Mouse (Mus musculus) liver, postnatal 0 days (tissue): ENCODE measurements at regions not wholly inside any gene's neighbourhood (a gene's known extent, or its start where the extent isn't known, plus 50 kb on each side); places are given as distances from the start of the nearest gene placed in this dataset.

Experiments used
- ATAC-seq: fragments of 200-750 bp; cut with Nextera tagmentation; 2 replicates; pipeline ENCODE4 v1.8.0; 2017; ENCODE audit warnings: mild to moderate bottlenecking, moderate library complexity
- DNase-seq: peaks from one replicate; pipeline ENCODE4 v3.0.0-alpha.2; 2016
- H3K27ac ChIP-seq: fragments of 300-500 bp; sonication (generic); 2 replicates; pipeline ENCODE4 v1.5.1; 2014; ENCODE audit warnings: antibody characterized with exemption, moderate library complexity, mild to moderate bottlenecking, low read depth
- H3K27me3 ChIP-seq: fragments of 300-500 bp; sonication (generic); 2 replicates; pipeline ENCODE4 v1.6.1; 2014; ENCODE audit warnings: low read length, control low read depth, mixed read lengths; ENCODE audit not compliant: insufficient read depth
- H3K36me3 ChIP-seq: fragments of 300-500 bp; sonication (generic); replicated peaks from 2 replicates; pipeline ENCODE4 v1.6.1; 2014; ENCODE audit warnings: mild to moderate bottlenecking, control low read depth, low read length, moderate library complexity, mixed read lengths; ENCODE audit not compliant: insufficient read depth
- H3K4me1 ChIP-seq: fragments of 300-500 bp; sonication (generic); 2 replicates; pipeline ENCODE4 v1.6.1; 2014; ENCODE audit warnings: antibody characterized with exemption, mild to moderate bottlenecking, control low read depth; ENCODE audit not compliant: insufficient read depth
- H3K4me2 ChIP-seq: fragments of 300-500 bp; sonication (generic); 2 replicates; pipeline ENCODE4 v1.6.1; 2014; ENCODE audit warnings: low read depth, mild to moderate bottlenecking, low read length, moderate library complexity, mixed read lengths
- H3K4me3 ChIP-seq: fragments of 300-500 bp; sonication (generic); 2 replicates; pipeline ENCODE4 v1.5.1; 2014; ENCODE audit warnings: low read depth, low read length
- H3K9ac ChIP-seq: fragments of 300-500 bp; sonication (generic); replicated peaks from 2 replicates; pipeline ENCODE4 v1.6.1; 2014; ENCODE audit warnings: mild to moderate bottlenecking, moderate library complexity
- H3K9me3 ChIP-seq: fragments of 300-500 bp; sonication (generic); 2 replicates; pipeline ENCODE4 v1.6.1; 2016; ENCODE audit warnings: mild to moderate bottlenecking, control low read depth, low read length, mixed read lengths
- CTCF ChIP-seq: sonication (generic); IDR thresholded peaks from 2 replicates; pipeline ENCODE4 v1.5.1; 2016; ENCODE audit warnings: antibody characterized with exemption, low read depth
- EP300 ChIP-seq: IDR thresholded peaks from 2 replicates; pipeline ENCODE4 v1.6.1; 2016; ENCODE audit warnings: antibody characterized with exemption, low read depth, mild to moderate bottlenecking
- WGBS: fragments of 180-500 bp; shearing (Covaris S2); extraction: QIAGEN DNeasy Blood & Tissue Kit; methylation state at CpG from one replicate; pipeline ENCODE4 v1.1.7; 2014; ENCODE audit not compliant: insufficient replicate concordance; 5-methylcytosine and 5-hydroxymethylcytosine counted together

- Histone ChIP-seq H3K9ac (no peak overlapping the region), H3K4me1 (no peaks in the 10 kb centered on the region), H3K4me3 (no peak overlapping the region), H3K4me2 (no peak overlapping the region), H3K27me3 (no peaks in the 10 kb centered on the region), H3K27ac (no peak overlapping the region), H3K9me3 (no peaks in the 10 kb centered on the region), H3K36me3 (no peaks in the 10 kb centered on the region)
- no peak for DNase-seq
- no peak for TF ChIP-seq CTCF
- TF ChIP-seq EP300: no peak
- 83% methylated on average over 2 of the region's 2 CpGs for WGBS
- ATAC-seq: no peak
Observed at GRCm38 (mm10) chr16:79182474-79182873, 91.6 kb upstream of the Tmprss15 start.

GRCm38 (mm10) chr16:79177299-79177999 lies 86.6 kb upstream of the Tmprss15 start:
- H3K36me3 ChIP-seq: no peaks in the 10 kb centered on the region
- H3K9ac ChIP-seq: no peak overlapping the region
- no peak overlapping the region for H3K27ac ChIP-seq
- DNase-seq (no peak), ATAC-seq (no peak)
- 77% methylated on average over 15 of the region's 15 CpGs for WGBS
- H3K27me3 ChIP-seq: no peaks in the 10 kb centered on the region
- H3K4me3 ChIP-seq: no peak overlapping the region
- H3K4me1 ChIP-seq: no peaks in the 10 kb centered on the region
- no peak overlapping the region for H3K4me2 ChIP-seq
- TF ChIP-seq EP300: no peak
- TF ChIP-seq CTCF: no peak
- H3K9me3 ChIP-seq: no peaks in the 10 kb centered on the region

- no peak for TF ChIP-seq EP300
- 66% methylated on average over 6 of the region's 6 CpGs for WGBS
Observed at GRCm38 (mm10) chr16:79176832-79177243, 85.9 kb upstream of the Tmprss15 start.

GRCm38 (mm10) chr16:79168193-79168592 lies 77.3 kb upstream of the Tmprss15 start:
- Histone ChIP-seq H3K4me1 (no peaks in the 10 kb centered on the region), H3K27me3 (no peaks in the 10 kb centered on the region), H3K27ac (no peak overlapping the region), H3K4me3 (no peak overlapping the region), H3K4me2 (no peak overlapping the region), H3K9me3 (no peaks in the 10 kb centered on the region), H3K9ac (no peak overlapping the region), H3K36me3 (no peaks in the 10 kb centered on the region)
- WGBS: 15% methylated on average over 8 of the region's 8 CpGs
- DNase-seq (peak; percentile 56), ATAC-seq (no peak)
- no peak for TF ChIP-seq EP300
- peak; percentile 71 for TF ChIP-seq CTCF

More at GRCm38 (mm10) chr16:79176832-79177243, 85.9 kb upstream of the Tmprss15 start:
- H3K27me3 ChIP-seq: no peaks in the 10 kb centered on the region
- no peaks in the 10 kb centered on the region for H3K4me1 ChIP-seq
- H3K36me3 ChIP-seq: no peaks in the 10 kb centered on the region
- no peak overlapping the region for H3K27ac ChIP-seq
- no peaks in the 10 kb centered on the region for H3K9me3 ChIP-seq
- H3K9ac ChIP-seq: no peak overlapping the region
- ATAC-seq (no peak), DNase-seq (no peak)
- no peak overlapping the region for H3K4me3 ChIP-seq
- no peak overlapping the region for H3K4me2 ChIP-seq

GRCm38 (mm10) chr16:79142813-79143212 lies 51.9 kb upstream of the Tmprss15 start:
- H3K27ac ChIP-seq: no peak overlapping the region
- ATAC-seq (no peak), DNase-seq (no peak)
- H3K4me3 ChIP-seq: no peak overlapping the region
- 42% methylated on average over 1 of the region's 1 CpGs for WGBS
- H3K27me3 ChIP-seq: no peaks in the 10 kb centered on the region
- H3K9ac ChIP-seq: no peak overlapping the region
- H3K9me3 ChIP-seq: no peaks in the 10 kb centered on the region
- H3K4me2 ChIP-seq: no peak overlapping the region
- no peaks in the 10 kb centered on the region for H3K4me1 ChIP-seq
- no peaks in the 10 kb centered on the region for H3K36me3 ChIP-seq
- TF ChIP-seq EP300 (no peak), CTCF (no peak)
